Mouse (Mus musculus) heart, adult 18-20 months (tissue): ENCODE data around the gene Alg9. TPM values are rescaled to one million over a fixed set of nuclear protein-coding genes. Genes with fewer than 3 reads are reported as not detected.

Source experiments
- DNase-seq, 2 experiments: peaks; one replicate each; pipeline ENCODE4 v3.0.0; 2021 to 2022; ENCODE audit warnings: mixed read lengths in 1 of 2
- long read RNA-seq, 2 experiments: library from polyadenylated mRNA; stranded (forward); transcript quantifications; one replicate each; pipeline ENCODE4 v2.0.0; 2021
- total RNA-seq, 2 experiments: library from RNA; stranded (reverse); gene quantifications; 2 replicates each; pipeline ENCODE4 v1.2.3; 2021

Gene Alg9
- 10 to 100 TPM; 10.4 to 12.1 TPM for total RNA-seq
- long read RNA-seq, experiment 1, transcript Alg9-201 (15 exons, 2,873 nt): major isoform, 8 of 9 reads
- long read RNA-seq, experiment 1, partial matches to known transcripts: 0 of 9 reads
- long read RNA-seq, experiment 1, other reads (novel, unspliced or antisense): 0 of 9 reads
- long read RNA-seq, experiment 2, partial matches to known transcripts: 1 of 3 reads
- long read RNA-seq, experiment 2, other reads (novel, unspliced or antisense): 1 of 3 reads

DNA sequence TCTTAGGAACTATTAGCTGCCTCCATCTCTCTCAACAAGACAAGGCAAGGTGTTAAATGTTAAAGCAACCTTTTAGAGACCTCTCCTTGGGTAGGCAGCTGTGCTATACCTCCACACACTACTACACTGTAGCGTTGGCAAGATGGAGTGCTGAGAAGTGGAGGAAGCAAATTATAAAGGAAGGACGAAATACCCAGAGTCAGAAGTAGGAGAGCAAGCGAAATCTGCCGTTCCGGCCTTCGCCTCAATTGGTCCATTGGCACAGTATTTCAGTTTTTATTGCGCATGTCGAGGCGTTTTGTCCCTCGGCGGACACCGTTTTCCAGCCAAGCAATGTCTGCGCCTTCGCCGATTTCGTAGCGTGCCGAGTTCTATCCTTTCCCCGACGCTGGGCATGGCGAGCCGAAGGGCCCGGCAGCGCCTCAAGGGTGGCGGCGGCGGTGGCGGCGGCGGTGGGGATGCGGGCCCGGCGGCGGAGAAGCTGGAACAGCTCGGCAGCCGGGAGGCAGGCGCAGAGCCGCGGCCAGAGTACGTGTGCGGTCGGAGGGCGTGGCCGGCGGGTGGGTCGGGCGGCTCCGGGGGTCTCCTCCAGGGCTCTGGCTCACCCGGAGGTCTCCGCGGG is at the start of gene Alg9, which contains the start of gene 1110032A03Rik:
Alg9 (plus strand) TSS at position 29 of the 622 bp plus-strand sequence.
1110032A03Rik (minus strand) TSS at position 530 of the 622 bp plus-strand sequence.
- peak; percentile 90 to 96 for DNase-seq

DNA sequence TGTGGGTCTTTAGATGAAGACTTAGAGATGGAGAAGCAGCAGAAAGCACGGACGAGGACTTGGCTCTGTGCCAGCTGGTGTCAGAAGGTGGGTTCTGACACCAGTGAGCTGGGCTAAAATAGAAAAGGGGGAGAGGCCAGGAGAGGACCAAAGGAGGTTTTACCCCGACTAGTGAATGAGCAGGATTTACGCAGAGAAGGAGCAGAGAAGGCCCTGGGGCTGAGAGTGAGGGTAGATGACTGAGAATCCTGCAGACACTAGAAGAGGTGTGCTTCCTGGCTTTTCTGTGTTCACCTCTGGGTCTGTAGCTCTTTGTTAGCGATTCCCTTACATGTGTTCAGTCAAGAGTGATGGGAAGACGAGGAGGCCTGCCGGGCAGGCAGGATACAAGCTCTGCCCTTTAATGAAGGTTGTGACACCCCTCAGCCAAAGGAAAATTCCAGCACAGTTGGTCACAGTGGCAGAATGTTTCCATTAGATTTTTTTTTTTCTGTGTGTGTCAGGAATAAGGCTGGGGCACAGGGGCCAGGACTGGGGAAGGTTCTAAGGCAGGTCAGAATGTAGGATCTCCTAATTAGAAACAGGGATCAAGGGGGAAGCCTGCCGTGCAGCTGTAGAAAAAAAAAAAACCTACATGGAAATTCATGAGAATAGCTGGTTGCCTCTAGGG is 48.8 kb upstream of the Alg9 start:
- peak in 1 of 2 experiments; percentile 27 for DNase-seq

DNA sequence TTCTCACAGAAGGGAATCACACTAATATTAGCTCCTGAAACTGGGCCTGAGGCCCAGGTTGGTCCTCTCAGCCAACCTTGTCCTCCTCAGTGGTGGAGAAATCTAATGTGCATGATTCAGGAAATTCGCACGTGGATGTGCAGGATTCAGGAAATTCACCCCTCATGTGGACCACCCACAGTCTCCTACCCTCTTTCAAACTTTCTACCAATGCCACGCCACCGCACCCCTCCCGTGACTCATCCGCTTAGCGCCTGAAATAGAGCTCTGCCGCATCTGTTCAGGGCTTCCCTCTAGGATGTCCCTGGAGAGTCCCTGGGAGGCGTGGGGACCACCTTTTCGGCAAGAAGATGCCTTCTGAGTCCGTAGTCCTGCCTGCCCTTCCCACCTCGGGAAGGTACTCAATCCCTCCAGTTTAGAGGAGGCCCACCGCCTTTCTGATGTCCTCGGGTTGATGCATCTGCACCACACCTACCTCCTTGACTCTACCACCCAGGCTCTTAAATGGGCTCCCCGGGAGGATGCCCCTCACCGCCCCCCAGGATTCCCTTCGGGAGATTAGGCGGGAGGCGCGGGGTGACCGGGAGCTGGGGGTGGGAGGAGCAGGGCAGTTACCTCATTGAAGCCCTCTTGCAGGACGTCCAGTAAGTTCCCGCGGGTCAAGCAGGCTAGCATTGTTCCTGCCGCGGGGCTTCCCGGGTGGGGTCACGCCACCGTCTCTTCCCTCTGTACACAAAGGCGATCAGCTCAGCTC is 47.5 kb upstream of the Alg9 start:
- peak; percentile 32 to 48 for DNase-seq

DNA sequence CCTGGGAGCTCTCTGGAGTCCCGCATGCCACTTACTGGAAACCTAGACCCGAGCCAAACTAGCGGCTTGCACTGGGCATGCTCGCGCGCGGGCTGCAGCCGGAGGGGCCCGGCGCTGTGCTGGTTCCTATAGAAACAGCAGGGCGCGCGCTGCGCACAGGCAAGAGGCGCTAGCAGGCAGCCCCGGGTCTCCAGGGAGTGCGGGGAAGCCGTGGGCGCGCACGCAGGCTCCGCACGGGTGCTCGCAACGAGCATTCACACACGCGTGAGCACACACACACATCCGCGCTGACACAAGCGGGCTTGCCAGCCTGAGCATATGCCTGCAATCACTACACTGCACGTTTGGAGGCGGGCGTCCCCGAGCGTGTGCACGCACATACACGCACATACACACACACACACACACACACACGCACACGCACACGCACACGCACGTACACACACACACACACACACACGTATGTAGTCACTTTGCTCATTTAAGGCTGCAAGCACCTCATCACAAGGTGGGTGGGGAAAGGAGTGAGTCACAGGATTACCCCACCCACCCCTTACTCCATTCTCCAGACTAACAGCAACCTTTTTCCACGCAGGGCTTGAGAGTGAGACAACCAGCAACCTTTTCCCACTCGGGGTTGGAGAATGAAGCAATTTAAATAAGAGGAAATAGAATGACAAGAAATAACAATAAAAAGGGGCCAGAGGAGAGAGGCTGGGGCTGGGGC is 46.7 kb upstream of the Alg9 start:
- DNase-seq: peak; percentile 69 to 70

DNA sequence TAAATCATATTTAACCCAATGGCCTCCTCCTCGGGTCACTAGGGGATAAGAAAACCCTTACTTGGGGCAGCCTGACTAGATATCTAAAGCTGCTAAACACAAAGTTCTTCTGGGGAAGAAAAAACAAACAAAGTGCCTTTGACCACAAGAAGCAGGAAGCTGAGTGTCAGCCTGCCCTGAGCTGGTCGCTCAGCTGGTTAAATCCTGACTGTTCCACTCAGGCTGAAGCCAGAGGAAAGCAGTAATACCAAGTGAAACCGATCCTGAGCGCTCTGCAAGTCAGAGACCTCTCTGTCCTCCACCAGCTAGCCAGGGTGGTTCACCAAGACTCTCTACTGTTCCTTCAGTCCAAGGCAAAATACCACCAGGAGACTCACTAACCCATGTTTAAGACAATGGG is 45.2 kb upstream of the Alg9 start:
- DNase-seq: no peak

DNA sequence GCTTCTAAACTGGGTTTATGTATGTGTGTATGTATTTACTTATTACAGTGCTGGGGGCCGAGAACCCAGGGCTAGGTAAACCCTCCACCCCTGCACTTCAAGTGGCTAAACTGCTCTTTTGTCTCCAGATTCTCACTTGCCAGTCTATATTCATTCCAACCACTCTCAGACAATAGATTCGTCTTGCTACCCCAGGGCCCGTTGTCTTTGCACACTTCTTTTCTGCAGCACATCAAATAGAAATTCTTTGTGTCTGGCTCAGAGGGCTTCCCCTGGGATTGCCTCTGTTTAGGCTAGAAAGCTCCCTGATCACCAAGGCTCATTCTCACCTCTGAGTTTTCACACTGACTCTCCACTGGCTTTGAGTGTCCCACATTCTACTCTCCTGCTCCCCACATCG is 42.3 kb upstream of the Alg9 start:
- DNase-seq: no peak

DNA sequence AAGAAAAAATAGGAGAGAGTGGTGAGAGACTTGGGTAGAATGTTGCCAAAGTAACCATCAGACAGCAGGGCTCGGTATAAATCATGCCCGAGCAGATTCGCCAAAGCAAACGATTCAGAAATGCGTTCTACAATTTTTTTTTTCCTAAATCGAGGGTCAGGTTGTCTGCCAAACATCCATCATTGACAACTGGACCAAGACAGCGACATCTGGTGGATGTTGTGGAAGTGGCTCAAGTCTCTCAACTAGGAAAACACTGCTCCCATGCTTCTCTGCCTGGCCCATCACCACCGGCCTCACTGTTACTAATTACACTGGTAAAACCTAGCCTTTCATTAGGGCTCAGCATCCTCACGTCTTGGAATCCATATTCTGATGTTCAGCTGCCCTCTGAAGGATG is 39.8 kb upstream of the Alg9 start:
- peak; percentile 67 to 82 for DNase-seq

DNA sequence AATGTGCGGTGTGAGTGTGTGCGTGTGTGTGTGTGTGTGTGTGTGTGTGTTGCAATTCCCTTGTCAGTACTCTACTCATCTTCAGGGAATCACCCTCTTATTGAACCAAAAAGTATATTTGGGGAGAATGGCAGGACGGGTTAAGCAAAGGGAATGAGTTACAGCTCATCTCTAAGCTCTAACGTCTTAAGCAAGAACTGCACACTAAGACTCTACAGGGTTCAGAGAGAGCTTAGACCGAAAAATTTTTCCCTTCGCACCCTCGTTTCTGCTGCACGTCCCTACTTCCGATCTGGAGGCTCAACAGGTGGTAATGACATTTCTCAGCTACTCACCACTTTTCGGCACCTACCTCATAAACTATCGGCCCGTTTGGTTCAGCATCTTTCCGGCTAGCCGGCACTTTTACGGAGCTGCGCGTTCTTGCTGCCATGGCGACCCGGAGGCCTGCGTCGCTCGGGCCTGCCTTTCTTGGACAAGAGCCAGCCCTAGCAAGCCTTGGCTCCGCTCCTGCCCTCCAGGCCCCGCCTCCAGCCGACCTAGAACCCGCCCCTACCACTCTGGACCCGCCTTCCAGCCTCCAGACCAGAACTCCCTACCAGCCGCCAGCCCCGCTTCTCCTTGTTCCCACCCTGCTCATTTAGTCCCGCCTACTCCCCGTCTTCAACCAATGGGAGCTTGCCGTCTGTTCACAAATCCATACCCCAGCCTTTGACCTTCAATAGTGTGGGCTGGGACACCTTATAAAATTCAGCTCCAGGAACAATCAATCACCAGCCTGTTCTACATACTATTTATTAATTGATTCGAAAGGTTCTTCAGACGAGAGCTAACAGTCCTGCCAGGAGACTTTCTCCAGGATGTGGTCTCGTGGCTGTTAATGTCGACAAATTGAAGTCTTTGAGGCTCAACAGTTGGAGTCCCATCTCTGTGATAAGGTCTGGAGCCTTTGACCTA is 35.6 kb upstream of the Alg9 start, which contains the start of gene Dixdc1:
Dixdc1 (minus strand) TSS at position 604 of the 957 bp plus-strand sequence.
- peak; percentile 95 to 96 for DNase-seq

DNA sequence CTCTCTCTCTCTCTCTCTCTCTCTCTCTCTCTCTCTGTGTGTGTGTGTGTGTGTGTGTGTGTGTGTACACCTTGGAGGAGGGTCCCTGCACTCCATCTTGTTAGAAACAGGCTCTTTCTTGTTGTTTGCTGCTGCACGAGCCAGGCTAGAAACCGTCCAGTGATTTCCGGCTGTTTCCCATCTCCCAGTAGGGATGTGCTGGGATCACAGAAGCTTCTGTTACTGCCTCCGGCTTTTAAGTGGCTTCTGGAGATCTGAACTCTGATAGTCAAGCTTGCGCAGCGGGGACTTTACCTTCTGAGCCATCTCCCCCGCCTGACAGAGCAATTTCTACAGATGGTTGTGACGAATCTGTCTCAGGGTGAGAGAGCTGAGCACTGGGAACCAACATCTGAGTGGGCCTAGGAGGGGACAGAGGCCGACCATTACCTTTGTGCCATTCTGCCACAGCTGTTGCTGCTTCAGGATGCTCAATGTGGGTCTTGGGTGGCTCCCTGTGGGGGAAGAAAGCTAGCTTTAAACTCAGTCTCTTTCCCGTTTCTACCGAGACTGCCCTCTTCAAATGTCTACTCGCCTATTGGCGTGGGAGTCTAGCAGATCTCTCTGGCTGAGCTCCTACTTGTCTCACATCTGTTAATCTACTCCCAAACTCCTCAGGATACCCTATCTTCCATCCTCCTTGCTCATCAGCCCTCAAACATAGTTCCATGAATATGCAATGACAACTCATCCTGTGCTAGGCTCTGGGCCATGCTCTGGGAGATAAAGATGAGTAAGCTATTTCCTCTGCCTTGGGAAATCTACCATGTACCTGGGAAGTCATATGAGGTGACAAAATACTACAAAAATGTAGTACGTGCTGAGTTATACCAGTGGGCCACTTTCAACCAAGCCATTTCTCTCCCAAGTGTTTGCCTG is 33.7 kb upstream of the Alg9 start:
- no peak for DNase-seq

DNA sequence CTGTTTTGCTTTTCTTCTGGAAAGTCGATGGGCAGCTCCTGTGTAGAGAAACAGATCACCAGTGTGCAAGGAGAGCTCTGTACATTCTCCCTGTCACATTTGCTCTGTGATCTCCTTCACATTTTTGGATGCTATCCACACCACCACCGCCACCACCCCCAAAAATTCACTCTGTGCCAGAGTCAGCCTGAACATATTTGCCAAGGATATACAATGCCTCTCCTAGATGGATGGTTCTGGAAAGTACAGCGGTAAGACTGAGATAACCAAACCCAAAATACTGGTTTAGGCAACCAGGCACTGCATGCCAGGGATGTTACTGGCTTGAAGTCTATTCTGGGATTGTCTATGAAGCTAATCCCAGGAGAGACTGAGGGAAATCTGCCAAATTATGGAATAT is 32.6 kb upstream of the Alg9 start:
- DNase-seq: no peak

DNA sequence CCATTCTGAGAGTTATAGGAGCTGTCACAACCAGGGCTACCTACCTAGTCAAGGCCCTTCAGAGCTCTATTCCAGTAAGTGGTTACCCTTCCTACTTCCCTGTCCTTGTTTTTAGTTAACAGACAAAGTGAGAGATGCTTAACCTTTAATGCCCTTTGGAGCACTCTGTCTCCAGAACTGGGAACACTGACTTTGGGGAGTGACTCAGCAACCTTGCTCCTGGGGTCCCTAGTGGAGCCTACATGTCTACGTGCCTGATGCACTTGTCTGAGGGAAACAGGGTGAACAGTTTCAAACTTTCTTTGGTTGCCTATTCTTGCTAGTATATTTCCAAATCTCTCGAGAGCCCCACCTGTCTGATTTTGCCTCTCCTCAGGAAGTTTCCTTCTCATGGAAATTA is 32.1 kb upstream of the Alg9 start:
- DNase-seq: no peak

DNA sequence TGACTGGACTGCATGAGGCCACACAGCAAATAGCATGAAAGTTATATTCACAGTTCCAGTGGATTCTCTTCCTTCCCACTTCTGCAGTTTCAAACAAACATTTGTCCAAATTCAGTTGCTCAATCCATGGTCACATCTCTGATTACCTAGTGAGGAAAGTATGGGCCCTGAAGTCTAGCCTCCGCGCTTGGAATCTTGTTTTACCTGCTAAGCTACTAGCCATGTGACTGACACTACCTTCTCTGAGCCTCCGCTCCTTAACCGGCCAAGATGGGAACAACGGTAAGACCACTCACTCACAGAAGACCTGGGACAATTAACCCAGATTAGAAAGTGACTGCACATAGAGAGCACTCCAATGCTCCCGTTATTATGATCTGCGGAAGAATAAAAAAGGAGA is 29.0 kb upstream of the Alg9 start:
- DNase-seq: no peak

DNA sequence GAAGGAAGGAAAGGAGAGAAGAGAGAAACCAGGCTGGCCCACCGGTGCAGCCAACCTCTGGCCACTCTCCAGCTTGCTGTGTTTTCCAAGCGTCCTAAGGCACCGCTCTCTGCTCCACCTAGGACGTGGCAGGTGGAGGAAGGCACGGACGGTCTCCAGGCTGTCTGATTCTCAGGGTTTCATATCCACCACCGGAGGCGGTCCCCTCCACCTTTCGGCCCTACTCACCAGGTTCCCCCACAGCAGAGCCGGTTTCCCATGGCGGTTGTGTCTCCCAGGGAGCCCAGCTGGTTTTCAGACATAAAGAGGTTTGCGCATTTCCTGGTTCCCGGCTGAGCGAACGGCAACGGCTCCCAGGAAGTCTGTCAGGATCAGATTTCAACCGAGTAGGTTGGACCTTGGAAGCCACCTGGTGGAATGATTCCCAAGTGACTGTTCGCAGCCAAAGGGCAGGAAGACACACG is 28.6 kb upstream of the Alg9 start, which contains the start of gene 2310030G06Rik:
2310030G06Rik (minus strand) TSS at position 323 of the 464 bp plus-strand sequence.
- DNase-seq: peak in 1 of 2 experiments; percentile 38

DNA sequence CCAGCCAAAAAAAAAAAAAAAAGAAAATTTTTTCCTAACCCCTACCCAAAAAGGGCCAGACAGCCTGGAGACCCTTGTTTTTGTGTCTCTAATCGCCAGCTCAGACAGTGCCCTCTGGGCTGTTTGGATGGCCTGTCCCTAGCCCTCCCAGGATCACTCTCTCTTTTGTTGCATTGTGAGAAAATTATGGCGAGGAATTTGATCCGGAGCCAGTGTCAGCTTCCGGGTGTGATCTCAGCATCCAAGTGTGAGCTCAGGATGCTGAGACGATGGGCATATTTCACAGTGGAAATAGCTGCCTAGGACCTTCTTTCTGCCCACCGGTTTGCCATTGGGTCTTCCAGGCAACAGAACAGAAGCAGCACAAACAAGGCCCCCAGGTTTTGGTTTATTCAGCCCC is 24.1 kb upstream of the Alg9 start:
- no peak for DNase-seq

DNA sequence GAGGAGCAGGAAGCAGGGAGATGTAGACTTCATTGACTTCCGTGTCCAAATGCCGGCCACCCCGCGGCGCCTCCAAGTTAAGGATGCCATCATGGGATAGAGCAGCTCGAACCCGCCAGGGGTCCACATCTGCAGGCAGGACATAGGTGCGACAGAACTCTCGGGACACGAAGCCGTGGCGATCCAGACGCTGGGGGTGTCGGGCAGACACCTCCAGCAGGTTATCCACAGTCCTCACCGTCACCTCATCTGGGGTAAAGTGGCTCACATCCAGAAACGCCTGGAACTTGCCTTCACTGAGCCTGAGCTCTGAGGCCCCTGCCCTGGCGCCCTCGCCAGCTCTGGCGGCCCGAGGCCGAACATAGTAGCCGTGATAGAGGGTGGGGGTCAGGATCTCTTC is 23.5 kb upstream of the Alg9 start, which contains the start of gene Cryab:
Cryab (plus strand) TSS at position 3 of the 400 bp plus-strand sequence.
- DNase-seq: peak in 1 of 2 experiments; percentile 50

DNA sequence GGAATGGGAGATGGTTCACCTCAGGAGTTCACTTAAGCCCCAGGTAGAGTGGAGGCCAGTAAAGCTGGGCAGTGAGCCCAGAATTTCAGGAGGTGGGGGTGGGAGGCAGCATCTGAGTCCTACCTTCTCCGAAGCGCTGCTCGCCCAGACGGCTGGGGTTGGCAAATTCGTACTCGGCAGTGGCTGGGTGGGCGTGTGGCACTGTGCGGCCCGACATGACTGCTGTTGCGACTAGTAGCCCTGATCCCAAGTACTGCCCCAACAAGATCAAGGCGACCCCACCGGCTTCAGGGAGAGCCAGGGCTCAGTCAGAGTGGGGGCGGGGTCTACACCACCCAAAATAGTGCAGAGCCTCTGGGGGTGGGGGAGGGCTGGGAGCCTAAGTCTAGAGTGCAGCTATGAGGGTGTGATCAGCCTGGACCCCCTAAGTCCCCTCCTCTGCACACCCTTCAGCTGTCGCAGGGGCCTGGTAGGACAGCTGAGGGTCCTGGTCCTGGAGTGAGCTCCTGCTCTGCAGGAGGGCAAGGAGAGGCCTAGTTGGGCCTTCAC is 22.7 kb upstream of the Alg9 start, which contains the start of gene Hspb2:
Hspb2 (minus strand) TSS at position 301 of the 549 bp plus-strand sequence.
- DNase-seq: peak; percentile 63 to 79

DNA sequence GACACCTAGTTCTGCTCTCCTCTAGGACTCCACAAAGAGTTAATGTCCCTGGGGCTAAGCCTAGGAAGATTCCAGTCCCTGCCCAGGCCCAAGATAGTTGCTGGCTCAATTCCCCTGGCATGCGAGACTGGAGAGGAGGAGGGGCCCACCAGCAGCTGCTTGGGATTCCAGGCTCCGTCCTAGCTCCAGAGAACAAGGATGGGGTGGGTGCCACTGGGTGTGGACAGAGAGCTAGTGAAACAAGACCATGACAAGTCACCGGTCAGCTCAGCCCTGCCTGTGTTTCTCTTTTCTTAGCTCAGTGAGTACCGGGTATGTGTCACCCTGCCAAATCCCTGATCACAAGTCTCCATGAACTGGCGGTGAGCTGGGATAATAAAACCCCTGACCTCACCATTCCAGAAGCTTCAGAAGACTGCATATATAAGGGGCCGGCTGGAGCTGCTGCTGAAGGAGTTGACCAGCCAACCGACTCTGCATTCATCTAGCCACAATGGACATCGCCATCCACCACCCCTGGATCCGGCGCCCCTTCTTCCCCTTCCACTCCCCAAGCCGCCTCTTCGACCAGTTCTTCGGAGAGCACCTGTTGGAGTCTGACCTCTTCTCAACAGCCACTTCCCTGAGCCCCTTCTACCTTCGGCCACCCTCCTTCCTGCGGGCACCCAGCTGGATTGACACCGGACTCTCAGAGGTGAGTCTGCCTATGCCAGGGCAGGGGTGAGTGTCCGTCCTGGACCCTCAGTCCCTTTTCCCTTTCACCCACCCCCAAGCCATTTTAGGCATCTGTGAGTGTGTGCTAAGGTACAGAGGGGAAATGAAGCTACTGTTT is 21.8 kb upstream of the Alg9 start:
- peak; percentile 91 to 97 for DNase-seq

DNA sequence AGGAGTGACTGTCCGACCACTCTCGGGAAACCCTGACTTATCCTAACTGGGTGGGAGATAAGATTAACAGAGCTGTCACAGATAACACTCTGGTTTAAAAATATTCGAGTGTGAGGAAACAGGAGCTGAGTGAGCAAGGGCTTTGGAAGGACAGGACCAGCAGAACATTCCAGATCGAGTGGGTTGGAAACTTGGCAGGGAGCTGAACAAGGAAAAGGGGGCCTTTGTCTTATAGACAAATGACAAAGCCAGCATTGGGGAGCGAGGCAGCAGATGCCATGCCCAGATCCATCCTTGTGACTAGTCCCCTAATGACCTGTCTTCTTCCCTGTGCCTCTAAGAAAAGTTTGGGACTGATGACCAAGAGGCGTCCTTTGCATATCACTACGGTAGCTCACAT is 20.9 kb upstream of the Alg9 start:
- DNase-seq: peak; percentile 40 to 56
